Mouse (Mus musculus): Measurements from ENCODE around the gene Tbrg4.

DNA sequence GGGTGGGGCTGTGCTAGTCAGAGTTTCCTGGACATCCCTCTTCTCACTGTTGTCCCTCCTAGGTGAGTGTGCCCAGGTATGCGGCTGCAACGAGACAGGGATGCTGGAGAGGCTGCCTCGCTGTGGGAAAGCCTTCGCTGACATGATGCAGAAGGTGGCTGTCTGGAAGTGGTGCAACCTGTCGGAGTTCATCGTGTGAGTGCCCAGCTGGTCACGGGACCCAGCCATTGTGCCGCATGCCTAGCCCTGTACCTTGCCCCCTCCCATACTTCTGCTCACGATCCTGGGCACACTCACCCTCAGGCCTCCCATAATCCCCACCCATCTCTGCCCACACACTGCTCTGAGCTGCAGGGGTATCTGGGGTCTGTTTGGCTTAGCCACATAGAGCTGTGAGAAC lies 48.8 kb upstream of the Tbrg4 start:
- TF ChIP-seq POLR2A (IDR thresholded peaks at IDR 0.05; ENCODE audit: low read depth, low read length) (no peak), CTCF (conservative IDR thresholded peaks at IDR 0.05; ENCODE audit: insufficient read depth, insufficient read length, low read depth, low read length) (no peak)
